Mouse (Mus musculus) liver, embryonic 12.5 days (tissue): ENCODE results near the gene Gng8. TPM values are rescaled to one million over a fixed set of nuclear protein-coding genes. Genes with fewer than 3 reads are reported as not detected.

ENCODE experiments used
- ATAC-seq: fragments of 200-750 bp; cut with Nextera tagmentation; 2 replicates; pipeline ENCODE4 v1.8.0; 2017; ENCODE audit warnings: moderate number of reproducible peaks, mild to moderate bottlenecking, moderate library complexity
- H3K27ac ChIP-seq: fragments of 300-500 bp; sonication (generic); 2 replicates; pipeline ENCODE4 v1.5.1; 2016; ENCODE audit warnings: mild to moderate bottlenecking
- H3K27me3 ChIP-seq: fragments of 300-500 bp; sonication (generic); replicated peaks from 2 replicates; pipeline ENCODE4 v1.6.1; 2016; ENCODE audit warnings: mild to moderate bottlenecking, moderate library complexity
- H3K36me3 ChIP-seq: fragments of 300-500 bp; sonication (generic); 2 replicates; pipeline ENCODE4 v1.6.1; 2016; ENCODE audit warnings: mild to moderate bottlenecking, moderate library complexity
- H3K4me1 ChIP-seq: fragments of 300-500 bp; sonication (generic); 2 replicates; pipeline ENCODE4 v1.6.1; 2016
- H3K4me2 ChIP-seq: fragments of 300-500 bp; sonication (generic); 2 replicates; pipeline ENCODE4 v1.6.1; 2016; ENCODE audit warnings: mild to moderate bottlenecking, moderate library complexity
- H3K4me3 ChIP-seq: fragments of 300-500 bp; sonication (generic); 2 replicates; pipeline ENCODE4 v1.5.1; 2016; ENCODE audit warnings: mild to moderate bottlenecking, moderate library complexity
- H3K9ac ChIP-seq: fragments of 300-500 bp; sonication (generic); 2 replicates; pipeline ENCODE4 v1.6.1; 2016; ENCODE audit warnings: mild to moderate bottlenecking, moderate library complexity
- H3K9me3 ChIP-seq: fragments of 300-500 bp; sonication (generic); replicated peaks from 2 replicates; pipeline ENCODE4 v1.6.1; 2016; ENCODE audit warnings: mild to moderate bottlenecking, moderate library complexity
- WGBS: fragments of 180-500 bp; shearing (Covaris S2); methylation state at CpG from one replicate; pipeline ENCODE4 v1.1.7; 2016; ENCODE audit not compliant: insufficient replicate concordance; 5-methylcytosine and 5-hydroxymethylcytosine counted together
- polyA plus RNA-seq: library from polyadenylated mRNA; unstranded; fragments of >200 nt; fragmentation: Nextera tagmentation; extraction: Ambion mirVana; gene quantifications from 2 replicates; pipeline ENCODE4 v1.2.1, GENCODE M21; 2016

Gng8 gene
- polyA plus RNA-seq, 1 experiment from 2014 or later, result 0.80 TPM

GRCm38 (mm10) chr7:16894279-16894678, 2.7 kb downstream of the Gng8 start:
- Histone ChIP-seq H3K4me3 (no peak overlapping the region), H3K4me1 (peaks cover 37% of the 10 kb centered on the region), H3K27ac (no peak overlapping the region), H3K9me3 (no peaks in the 10 kb centered on the region), H3K9ac (no peak overlapping the region), H3K27me3 (peaks cover 74% of the 10 kb centered on the region), H3K36me3 (no peaks in the 10 kb centered on the region), H3K4me2 (0 out of 2 replicates have a peak overlapping the region, but pooled peaks have one; percentile 2)
- 2% methylated on average over 4 of the region's 4 CpGs for WGBS
- no peak for ATAC-seq

- Histone ChIP-seq H3K27me3 (peaks cover 74% of the 10 kb centered on the region), H3K9me3 (no peaks in the 10 kb centered on the region), H3K27ac (no peak overlapping the region), H3K36me3 (no peaks in the 10 kb centered on the region), H3K4me2 (peak overlapping the region; percentile 52), H3K4me3 (peak overlapping the region; percentile 12), H3K9ac (no peak overlapping the region), H3K4me1 (peaks cover 37% of the 10 kb centered on the region)
- ATAC-seq, result peak; percentile 33; the same call in 1 of the 2 replicates
- WGBS, result under 1% methylated on average over 24 of the region's 24 CpGs
Measured at GRCm38 (mm10) chr7:16895000-16895399, 3.4 kb downstream of the Gng8 start.

DNA sequence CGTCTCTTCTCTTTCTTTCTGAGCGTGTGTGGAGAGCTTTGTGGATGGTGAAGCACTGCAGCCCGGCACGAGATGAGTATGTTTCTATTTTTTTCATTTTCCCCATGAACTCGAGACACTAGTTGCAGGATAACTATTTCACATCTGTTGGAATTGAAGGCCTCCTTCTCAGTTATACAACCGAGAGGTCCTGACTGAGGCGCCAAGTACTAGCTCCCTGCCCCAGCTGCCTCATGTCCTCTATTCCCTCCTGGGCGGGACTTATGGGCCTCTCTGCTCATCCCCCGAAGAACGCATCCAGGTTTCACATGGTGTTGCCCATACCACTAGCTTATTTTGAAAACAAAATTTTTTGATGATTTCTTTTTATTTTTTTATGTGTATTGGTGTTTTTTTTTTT, 3.9 kb downstream of the Gng8 start:
- peak overlapping the region; percentile 52 for H3K4me2 ChIP-seq
- peaks cover 69% of the 10 kb centered on the region for H3K27me3 ChIP-seq
- H3K27ac ChIP-seq, result no peak overlapping the region
- H3K36me3 ChIP-seq, result no peaks in the 10 kb centered on the region
- H3K4me1 ChIP-seq, result peaks cover 37% of the 10 kb centered on the region
- H3K4me3 ChIP-seq, result peak overlapping the region; percentile 12
- ATAC-seq, result no peak
- 33% methylated on average over 10 of the region's 10 CpGs for WGBS
- H3K9ac ChIP-seq, result no peak overlapping the region
- H3K9me3 ChIP-seq, result no peaks in the 10 kb centered on the region

- Histone ChIP-seq H3K9ac (no peak overlapping the region), H3K4me1 (peaks cover 38% of the 10 kb centered on the region), H3K9me3 (no peaks in the 10 kb centered on the region), H3K27me3 (peaks cover 29% of the 10 kb centered on the region), H3K36me3 (no peaks in the 10 kb centered on the region), H3K27ac (no peak overlapping the region), H3K4me3 (no peak overlapping the region), H3K4me2 (no peak overlapping the region)
- 37% methylated on average over 5 of the region's 5 CpGs for WGBS
- no peak for ATAC-seq
Measured at GRCm38 (mm10) chr7:16900526-16900925, 8.9 kb downstream of the Gng8 start.

- H3K27me3 ChIP-seq, result peaks cover 41% of the 10 kb centered on the region
- no peak overlapping the region for H3K4me2 ChIP-seq
- no peak overlapping the region for H3K9ac ChIP-seq
- no peak overlapping the region for H3K27ac ChIP-seq
- 20% methylated on average over 2 of the region's 2 CpGs for WGBS
- H3K4me1 ChIP-seq, result peaks cover 66% of the 10 kb centered on the region
- 0 out of 2 replicates have a peak, but pooled peaks have one; percentile 16 for ATAC-seq
- H3K9me3 ChIP-seq, result no peaks in the 10 kb centered on the region
- H3K4me3 ChIP-seq, result no peak overlapping the region
- no peaks in the 10 kb centered on the region for H3K36me3 ChIP-seq
Measured at GRCm38 (mm10) chr7:16903439-16903955, 11.9 kb downstream of the Gng8 start.

DNA sequence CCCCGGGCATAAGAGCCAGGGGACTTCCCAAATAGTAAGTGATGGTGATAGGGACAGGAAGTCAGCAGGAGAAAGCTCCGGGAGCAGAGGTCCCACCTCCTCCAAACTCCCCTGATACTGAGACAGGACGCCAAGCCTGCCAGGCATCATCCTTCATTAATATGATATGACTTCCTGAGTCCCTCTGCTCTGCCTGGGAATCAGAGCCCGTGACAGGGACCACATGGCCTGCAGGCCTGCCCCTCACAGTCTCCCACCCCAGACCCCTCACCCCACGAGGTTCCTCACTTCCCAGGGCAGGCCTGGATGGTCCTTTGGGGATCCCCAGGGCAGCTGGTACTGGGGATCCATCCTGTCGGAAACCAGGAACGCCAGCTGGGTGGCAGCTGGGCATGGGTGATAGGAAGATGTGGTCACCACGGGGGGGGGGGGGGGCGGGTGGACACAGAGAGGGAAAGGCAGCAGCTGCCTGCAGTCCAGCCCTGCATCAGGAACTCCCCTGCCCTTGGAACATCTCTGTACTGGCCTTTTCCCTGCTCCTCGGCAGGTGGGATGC, 12.6 kb downstream of the Gng8 start:
- Histone ChIP-seq H3K9ac (no peak overlapping the region), H3K27ac (no peak overlapping the region), H3K9me3 (no peaks in the 10 kb centered on the region), H3K36me3 (no peaks in the 10 kb centered on the region), H3K4me3 (no peak overlapping the region), H3K4me1 (peaks cover 72% of the 10 kb centered on the region), H3K27me3 (peaks cover 42% of the 10 kb centered on the region), H3K4me2 (no peak overlapping the region)
- no peak for ATAC-seq
- WGBS, result 40% methylated on average over 8 of the region's 10 CpGs

DNA sequence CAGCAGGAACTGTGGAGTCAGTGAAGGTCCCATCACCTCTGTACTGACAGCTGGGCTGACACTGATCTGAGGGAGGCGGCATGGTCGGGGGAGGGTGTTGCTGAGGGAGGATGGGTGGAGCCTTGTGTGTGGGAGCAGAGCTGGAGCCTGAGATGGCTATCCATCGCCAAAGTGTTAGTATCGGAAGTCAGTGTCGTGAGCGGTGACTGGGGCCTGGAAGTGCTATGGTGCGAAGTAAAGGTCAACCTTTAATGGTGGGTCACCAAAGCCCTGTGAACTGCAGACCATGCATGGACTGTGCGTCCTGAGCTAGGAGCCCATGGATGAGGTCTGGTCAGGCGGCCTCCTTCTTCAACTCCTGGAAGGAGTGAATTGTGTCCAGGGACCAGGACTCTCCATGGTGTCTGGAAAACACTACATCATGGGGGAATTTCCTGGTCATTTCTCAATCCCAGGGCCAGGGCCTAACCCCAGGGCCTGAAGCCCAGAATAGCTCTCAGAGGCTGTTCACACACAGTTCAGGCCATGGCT, 14.0 kb downstream of the Gng8 start:
- 26% methylated on average over 9 of the region's 9 CpGs for WGBS
- Histone ChIP-seq H3K4me2 (0 out of 2 replicates have a peak overlapping the region, but pooled peaks have one; percentile 10), H3K27ac (peak overlapping the region; percentile 7; the same call in 1 of the 2 replicates), H3K9ac (no peak overlapping the region), H3K4me1 (peaks cover 77% of the 10 kb centered on the region), H3K4me3 (no peak overlapping the region), H3K9me3 (no peaks in the 10 kb centered on the region), H3K36me3 (no peaks in the 10 kb centered on the region), H3K27me3 (peaks cover 38% of the 10 kb centered on the region)
- peak; percentile 53 for ATAC-seq

- 0 out of 2 replicates have a peak, but pooled peaks have one; percentile 8 for ATAC-seq
- Histone ChIP-seq H3K4me2 (0 out of 2 replicates have a peak within 1 kb of the TSS, but pooled peaks have one; percentile 10), H3K27me3 (peaks cover 35% of the 10 kb centered on the region), H3K27ac (peak within 1 kb of the TSS; percentile 7; the same call in 1 of the 2 replicates), H3K36me3 (no peaks in the 10 kb centered on the region), H3K4me1 (peaks cover 77% of the 10 kb centered on the region), H3K9ac (no peak within 1 kb of the TSS), H3K4me3 (no peak within 1 kb of the TSS), H3K9me3 (no peaks in the 10 kb centered on the region)
- 8% methylated on average over 6 of the region's 6 CpGs for WGBS
Measured at GRCm38 (mm10) chr7:16906281-16906680, 14.7 kb downstream of the Gng8 start, which contains the start of gene Ptgir. Gene Ptgir, plus strand, starts transcription at chr7:16906490.

DNA sequence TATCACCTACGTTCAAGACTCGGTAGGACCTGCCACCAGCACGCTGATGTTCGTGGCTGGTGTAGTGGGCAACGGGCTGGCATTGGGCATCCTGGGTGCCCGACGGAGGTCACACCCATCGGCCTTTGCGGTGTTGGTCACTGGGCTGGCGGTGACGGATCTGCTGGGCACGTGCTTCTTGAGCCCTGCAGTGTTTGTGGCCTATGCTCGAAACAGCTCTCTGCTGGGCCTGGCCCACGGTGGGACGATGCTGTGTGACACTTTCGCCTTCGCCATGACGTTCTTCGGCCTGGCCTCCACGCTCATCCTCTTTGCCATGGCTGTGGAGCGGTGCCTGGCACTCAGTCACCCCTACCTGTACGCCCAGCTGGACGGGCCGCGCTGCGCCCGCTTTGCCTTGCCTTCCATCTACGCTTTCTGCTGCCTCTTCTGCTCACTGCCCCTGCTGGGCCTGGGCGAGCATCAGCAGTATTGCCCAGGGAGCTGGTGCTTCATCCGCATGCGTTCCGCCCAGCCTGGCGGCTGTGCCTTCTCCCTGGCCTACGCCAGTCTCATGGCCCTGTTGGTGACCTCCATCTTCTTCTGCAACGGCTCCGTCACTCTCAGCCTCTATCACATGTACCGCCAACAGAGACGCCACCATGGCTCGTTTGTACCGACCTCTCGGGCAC, 15.4 kb downstream of the Gng8 start:
- Histone ChIP-seq H3K27ac (no peak overlapping the region), H3K27me3 (peaks cover 35% of the 10 kb centered on the region), H3K36me3 (no peaks in the 10 kb centered on the region), H3K9ac (no peak overlapping the region), H3K9me3 (no peaks in the 10 kb centered on the region), H3K4me3 (no peak overlapping the region), H3K4me2 (no peak overlapping the region), H3K4me1 (peaks cover 72% of the 10 kb centered on the region)
- ATAC-seq, result no peak
- WGBS, result 82% methylated on average over 41 of the region's 41 CpGs

GRCm38 (mm10) chr7:16907842-16908241, 16.3 kb downstream of the Gng8 start:
- no peak for ATAC-seq
- Histone ChIP-seq H3K4me1 (peaks cover 64% of the 10 kb centered on the region), H3K4me2 (peak overlapping the region; percentile 19), H3K9ac (no peak overlapping the region), H3K27me3 (peaks cover 35% of the 10 kb centered on the region), H3K27ac (no peak overlapping the region), H3K9me3 (no peaks in the 10 kb centered on the region), H3K36me3 (no peaks in the 10 kb centered on the region), H3K4me3 (no peak overlapping the region)
- WGBS, result 33% methylated on average over 7 of the region's 7 CpGs

- peaks cover 33% of the 10 kb centered on the region for H3K27me3 ChIP-seq
- no peak overlapping the region for H3K27ac ChIP-seq
- H3K4me1 ChIP-seq, result peaks cover 59% of the 10 kb centered on the region
- peak overlapping the region; percentile 19 for H3K4me2 ChIP-seq
- no peaks in the 10 kb centered on the region for H3K9me3 ChIP-seq
- no peaks in the 10 kb centered on the region for H3K36me3 ChIP-seq
- no peak for ATAC-seq
- H3K4me3 ChIP-seq, result no peak overlapping the region
- WGBS, result 5% methylated on average over 11 of the region's 11 CpGs
- H3K9ac ChIP-seq, result no peak overlapping the region
Measured at GRCm38 (mm10) chr7:16908367-16908766, 16.8 kb downstream of the Gng8 start.

GRCm38 (mm10) chr7:16908859-16909258, 17.3 kb downstream of the Gng8 start:
- peaks cover 54% of the 10 kb centered on the region for H3K4me1 ChIP-seq
- no peak overlapping the region for H3K27ac ChIP-seq
- no peak overlapping the region for H3K9ac ChIP-seq
- peaks cover 31% of the 10 kb centered on the region for H3K27me3 ChIP-seq
- peak overlapping the region; percentile 19 for H3K4me2 ChIP-seq
- no peak overlapping the region for H3K4me3 ChIP-seq
- H3K36me3 ChIP-seq, result no peaks in the 10 kb centered on the region
- no peaks in the 10 kb centered on the region for H3K9me3 ChIP-seq
- no peak for ATAC-seq
- 47% methylated on average over 11 of the region's 11 CpGs for WGBS
